Mouse (Mus musculus) testis, adult 2 months (tissue): ENCODE results near the gene Ssh3.

Source experiments
- CTCF ChIP-seq: fragments of 200-500 bp; IDR thresholded peaks from 2 replicates; pipeline ENCODE4 v1.5.1; 2012; ENCODE audit warnings: low read depth, mild to moderate bottlenecking, inconsistent platforms, low read length, moderate library complexity; ENCODE audit not compliant: control insufficient read depth, insufficient read depth, insufficient replicate concordance
- POLR2A ChIP-seq: fragments of 200-500 bp; IDR thresholded peaks from 2 replicates; pipeline ENCODE4 v1.6.1; 2012; ENCODE audit warnings: low read depth, mild to moderate bottlenecking, inconsistent platforms, low read length, moderate library complexity; ENCODE audit not compliant: control insufficient read depth

GRCm38 (mm10) chr19:4296611-4297010 lies 27.6 kb upstream of the Ssh3 start:
- TF ChIP-seq CTCF (no peak), POLR2A (no peak)
